18 mouse cellular contexts compared by ENCODE assay signal in genomic region chr17:8843941-8844340, GRCm38 (mm10).
DNase-seq lines count a peak whose midpoint lies in the region; ATAC-seq and TF ChIP-seq lines count a peak whose summit lies in the region.
"Had no signal": no experiment of that assay in that cellular context is flagged by ENCODE, and none has a peak within 500 bp of the region (broad histone marks: within the 10 kb centered on the region; RNA-seq: fewer than 3 reads in every experiment).

No protein-coding gene starts in this region.

- H3K27ac ChIP-seq in kidney, adult 2 months (ENCODE audit: insufficient read depth, low read depth, low read length): no peak overlapping the region; the same call in 1 of the 2 replicates
- no peak overlapping the region for H3K27ac ChIP-seq in intestine, embryonic 16.5 days (ENCODE audit: low read length)
- peak overlapping the region; percentile 79 for H3K27ac ChIP-seq in kidney, embryonic 16.5 days (ENCODE audit: low read length)
- H3K27ac ChIP-seq in forebrain, embryonic 11.5 days (ENCODE audit: low read depth, low read length): no peak overlapping the region
- H3K27ac ChIP-seq: embryonic facial prominence, embryonic 10.5 days; forebrain, embryonic 15.5 days; heart, embryonic 13.5 days had no signal

- ATAC-seq in intestine, embryonic 16.5 days: peak; percentile 81
- peak; percentile 83 for ATAC-seq in kidney, embryonic 16.5 days (ENCODE audit: low FRiP score, low TSS enrichment)
- no peak for ATAC-seq in forebrain, embryonic 11.5 days (replicated peaks; ENCODE audit: low FRiP score)
- ATAC-seq: forebrain, embryonic 15.5 days had no signal

- peak; percentile 32 for DNase-seq in kidney, adult 2 months
- no peak for DNase-seq in kidney, adult 9 months
- no peak for DNase-seq in ovary, adult 18-20 months (ENCODE audit: low spot score)
- no peak for DNase-seq in forebrain, embryonic 11.5 days (ENCODE audit: low spot score)
- DNase-seq in urinary bladder, postnatal 25 days (ENCODE audit: low spot score): no peak
- DNase-seq: adrenal gland, adult 2 months; adrenal gland, postnatal 25 days; cerebellum, adult 18-20 months; cerebellum, postnatal 10 days; gastrocnemius, postnatal 36 days; heart, adult 11 months; heart, postnatal 36 days had no signal

- 48% methylated on average over 7 of the region's 7 CpGs for WGBS in kidney, adult 2 months
- 73% methylated on average over 7 of the region's 7 CpGs for WGBS in intestine, embryonic 16.5 days
- WGBS in kidney, embryonic 16.5 days: 63% methylated on average over 7 of the region's 7 CpGs
- WGBS in forebrain, embryonic 11.5 days: 85% methylated on average over 7 of the region's 7 CpGs

- no peak overlapping the region for H3K4me3 ChIP-seq in kidney, adult 2 months (ENCODE audit: insufficient read depth, low read depth, low read length)
- H3K4me3 ChIP-seq in intestine, embryonic 16.5 days (ENCODE audit: low read length): no peak overlapping the region
- H3K4me3 ChIP-seq in kidney, embryonic 16.5 days (ENCODE audit: low read length): no peak overlapping the region
- no peak overlapping the region for H3K4me3 ChIP-seq in forebrain, embryonic 11.5 days (ENCODE audit: low read depth, low read length)
- H3K4me3 ChIP-seq: embryonic facial prominence, embryonic 10.5 days; forebrain, embryonic 15.5 days; heart, embryonic 13.5 days had no signal

- H3K9me3 ChIP-seq in intestine, embryonic 16.5 days (ENCODE audit: control insufficient read depth, low read length): no peaks in the 10 kb centered on the region
- no peaks in the 10 kb centered on the region for H3K9me3 ChIP-seq in kidney, embryonic 16.5 days (ENCODE audit: low read length)
- H3K9me3 ChIP-seq in forebrain, embryonic 11.5 days (ENCODE audit: control insufficient read depth, low read length): no peaks in the 10 kb centered on the region
- H3K9me3 ChIP-seq: embryonic facial prominence, embryonic 10.5 days; forebrain, embryonic 15.5 days; heart, embryonic 13.5 days had no signal

- H3K4me2 ChIP-seq in intestine, embryonic 16.5 days (ENCODE audit: low read depth, low read length): no peak overlapping the region
- H3K4me2 ChIP-seq in kidney, embryonic 16.5 days (replicated peaks; ENCODE audit: low read depth, low read length): peak overlapping the region; percentile 26; the same call in 1 of the 2 replicates
- H3K4me2 ChIP-seq in forebrain, embryonic 11.5 days (ENCODE audit: low read depth, low read length, severe bottlenecking): no peak overlapping the region
- H3K4me2 ChIP-seq: forebrain, embryonic 15.5 days; heart, embryonic 13.5 days had no signal

- H3K27me3 ChIP-seq in kidney, adult 2 months (replicated peaks; ENCODE audit: control insufficient read depth, insufficient read depth, low read length): no peaks in the 10 kb centered on the region
- H3K27me3 ChIP-seq in intestine, embryonic 16.5 days (replicated peaks; ENCODE audit: control insufficient read depth, insufficient read depth, low read length): no peaks in the 10 kb centered on the region
- H3K27me3 ChIP-seq in kidney, embryonic 16.5 days (ENCODE audit: insufficient read depth, low read length): no peaks in the 10 kb centered on the region
- no peaks in the 10 kb centered on the region for H3K27me3 ChIP-seq in forebrain, embryonic 11.5 days (ENCODE audit: control insufficient read depth, insufficient read depth, low read length)
- H3K27me3 ChIP-seq: CH12.LX; forebrain, embryonic 15.5 days had no signal

- H3K4me1 ChIP-seq in kidney, adult 2 months (ENCODE audit: control insufficient read depth, insufficient read depth, low read length): no peaks in the 10 kb centered on the region
- H3K4me1 ChIP-seq in intestine, embryonic 16.5 days (ENCODE audit: control insufficient read depth, insufficient read depth, low read length): peaks cover 4% of the 10 kb centered on the region; the same call in 1 of the 2 replicates
- peaks cover 34% of the 10 kb centered on the region for H3K4me1 ChIP-seq in kidney, embryonic 16.5 days (ENCODE audit: insufficient read depth, low read length)
- H3K4me1 ChIP-seq in forebrain, embryonic 11.5 days (replicated peaks; ENCODE audit: control insufficient read depth, insufficient read depth, low read length): peaks cover 3% of the 10 kb centered on the region; the same call in 1 of the 2 replicates

- no peak overlapping the region for H3K9ac ChIP-seq in intestine, embryonic 16.5 days (ENCODE audit: low read depth, low read length)
- no peak overlapping the region for H3K9ac ChIP-seq in kidney, embryonic 16.5 days (replicated peaks; ENCODE audit: low read length)
- H3K9ac ChIP-seq in forebrain, embryonic 11.5 days (ENCODE audit: low read length): no peak overlapping the region
- H3K9ac ChIP-seq: forebrain, embryonic 15.5 days; heart, embryonic 13.5 days had no signal

- H3K36me3 ChIP-seq in kidney, adult 2 months (ENCODE audit: control insufficient read depth, insufficient read depth, low read length): no peaks in the 10 kb centered on the region
- H3K36me3 ChIP-seq in intestine, embryonic 16.5 days (ENCODE audit: control insufficient read depth, insufficient read depth, low read length): no peaks in the 10 kb centered on the region
- H3K36me3 ChIP-seq in kidney, embryonic 16.5 days (ENCODE audit: insufficient read depth, low read length): no peaks in the 10 kb centered on the region
- no peaks in the 10 kb centered on the region for H3K36me3 ChIP-seq in forebrain, embryonic 11.5 days (ENCODE audit: control insufficient read depth, insufficient read depth, low read length)
- H3K36me3 ChIP-seq: embryonic facial prominence, embryonic 10.5 days; forebrain, embryonic 15.5 days; heart, embryonic 13.5 days had no signal

- no peak for TF ChIP-seq POLR2A in kidney, adult 2 months (IDR thresholded peaks at IDR 0.05; ENCODE audit: low read depth, low read length)

- TF ChIP-seq CTCF in kidney, adult 2 months (conservative IDR thresholded peaks at IDR 0.05; ENCODE audit: insufficient read depth, insufficient read length, low read depth, low read length): no peak
